Mouse (Mus musculus): ENCODE data around the gene Fasn.
A peak's percentile ranks its signal among the peaks of the same experiment; 100 is the strongest.

Fasn gene

GRCm38 (mm10) chr11:120828416-120828815 is 4.1 kb upstream of the Fasn start:
- no peak for DNase-seq (ENCODE audit: low read depth, low spot score)

GRCm38 (mm10) chr11:120826016-120826953 is 1.9 kb upstream of the Fasn start:
- no peak for DNase-seq (ENCODE audit: low read depth, low spot score)

- no peak for DNase-seq (ENCODE audit: low read depth, low spot score)
These were observed 1.0 kb upstream of the Fasn start for GRCm38 (mm10) chr11:120825289-120825863.

- DNase-seq (ENCODE audit: low read depth, low spot score), result no peak
These were observed 491 bp upstream of the Fasn start for GRCm38 (mm10) chr11:120824787-120825288.

GRCm38 (mm10) chr11:120823551-120823947 is 798 bp downstream of the Fasn start:
- DNase-seq (ENCODE audit: low read depth, low spot score), result no peak

GRCm38 (mm10) chr11:120822831-120823550 is 1.4 kb downstream of the Fasn start:
- no peak for DNase-seq (ENCODE audit: low read depth, low spot score)

GRCm38 (mm10) chr11:120822321-120822720 is 2.0 kb downstream of the Fasn start:
- DNase-seq (ENCODE audit: low read depth, low spot score), result no peak

- DNase-seq (ENCODE audit: low read depth, low spot score), result no peak
These were observed 3.0 kb downstream of the Fasn start for GRCm38 (mm10) chr11:120821076-120821922.

- DNase-seq (ENCODE audit: low read depth, low spot score), result no peak
These were observed 3.8 kb downstream of the Fasn start for GRCm38 (mm10) chr11:120820546-120820945.

- no peak for DNase-seq (ENCODE audit: low read depth, low spot score)
These were observed 4.8 kb downstream of the Fasn start for GRCm38 (mm10) chr11:120819556-120819955.

GRCm38 (mm10) chr11:120818251-120818650 is 6.1 kb downstream of the Fasn start:
- no peak for DNase-seq (ENCODE audit: low read depth, low spot score)

GRCm38 (mm10) chr11:120817358-120817757 is 7.0 kb downstream of the Fasn start:
- DNase-seq (ENCODE audit: low read depth, low spot score), result no peak

- DNase-seq (ENCODE audit: low read depth, low spot score), result no peak
These were observed 12.3 kb downstream of the Fasn start for GRCm38 (mm10) chr11:120812068-120812467.

GRCm38 (mm10) chr11:120808010-120808409 is 16.3 kb downstream of the Fasn start:
- DNase-seq (ENCODE audit: low read depth, low spot score), result no peak

GRCm38 (mm10) chr11:120805375-120806298 is 18.7 kb downstream of the Fasn start:
- DNase-seq (ENCODE audit: low read depth, low spot score), result no peak

GRCm38 (mm10) chr11:120804769-120805168 is 19.6 kb downstream of the Fasn start:
- DNase-seq (ENCODE audit: low read depth, low spot score), result no peak

- no peak for DNase-seq (ENCODE audit: low read depth, low spot score)
These were observed 20.1 kb downstream of the Fasn start for GRCm38 (mm10) chr11:120804274-120804673.

GRCm38 (mm10) chr11:120800061-120800904 is 24.1 kb downstream of the Fasn start:
- peak; percentile 80 for DNase-seq (ENCODE audit: low read depth, low spot score)

- DNase-seq (ENCODE audit: low read depth, low spot score), result no peak
These were observed 24.9 kb downstream of the Fasn start for GRCm38 (mm10) chr11:120799316-120799890.

Measured in retina, postnatal 7 days (tissue).